Mouse (Mus musculus): ENCODE measurements around the gene Lcat. TPM values are rescaled to one million over a fixed set of nuclear protein-coding genes. Genes with fewer than 3 reads are reported as not detected.
"Not testable (repeated sequence)": the region's sequence is repeated elsewhere in the genome, so short reads cannot be mapped to it uniquely, and the experiment has no call there.

Gene Lcat
- 7.5 and 19.3 TPM in 2 replicates for total RNA-seq (2014; rRNA removed)
- 5.6 and 6.8 TPM in 2 replicates for polyA plus RNA-seq (2015; fragmentation: Nextera tagmentation; extraction: Ambion mirVana)

DNA sequence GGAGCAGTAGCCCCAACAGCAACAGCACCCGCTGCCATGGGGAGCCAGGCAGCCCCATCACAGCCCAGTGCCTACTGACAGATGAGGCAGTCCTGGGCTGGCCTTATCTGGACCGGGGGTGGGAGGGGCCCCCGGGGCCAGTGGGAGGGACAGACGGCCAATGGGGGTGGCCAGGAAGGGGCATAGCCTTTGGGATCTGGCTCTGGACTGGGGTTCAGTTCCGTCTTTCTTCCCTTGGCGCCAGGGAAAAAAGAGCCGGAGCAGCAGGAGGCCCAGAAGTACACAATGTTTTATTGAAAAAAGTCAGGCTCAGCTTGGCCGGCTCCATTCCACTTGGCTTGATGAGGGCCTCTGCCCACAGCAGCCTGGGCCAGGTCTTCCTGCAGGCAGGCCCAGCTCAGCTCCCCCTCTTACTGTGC is at the start of gene Lcat:
Gene Lcat (minus strand): TSS at position 62 of the 419 bp plus-strand sequence.
- H3K27ac ChIP-seq (ENCODE audit: low read depth, low read length): peak within 1 kb of the TSS; percentile 12; the same call in 1 of the 2 replicates
- no peak for TF ChIP-seq CTCF (IDR thresholded peaks at IDR 0.05)
- no peaks in the 10 kb centered on the region for H3K27me3 ChIP-seq (ENCODE audit: insufficient read depth, low read length)
- peaks cover 2% of the 10 kb centered on the region; the same call in 1 of the 2 replicates for H3K4me1 ChIP-seq (ENCODE audit: insufficient read depth, low read length)
- H3K36me3 ChIP-seq (ENCODE audit: insufficient read depth, low read length): no peaks in the 10 kb centered on the region
- WGBS: 65% methylated on average over 8 of the region's 8 CpGs
- ATAC-seq (ENCODE audit: low FRiP score): peak; percentile 76
- peak; percentile 71 for DNase-seq (ENCODE audit: low spot score)
- H3K9ac ChIP-seq (replicated peaks; ENCODE audit: low read length, poor library complexity, severe bottlenecking): no peak within 1 kb of the TSS
- H3K9me3 ChIP-seq (ENCODE audit: low read length): no peaks in the 10 kb centered on the region
- H3K4me3 ChIP-seq (ENCODE audit: low read depth, low read length): no peak within 1 kb of the TSS
- H3K4me2 ChIP-seq (ENCODE audit: low read depth, low read length, poor library complexity, severe bottlenecking): no peak within 1 kb of the TSS

DNA sequence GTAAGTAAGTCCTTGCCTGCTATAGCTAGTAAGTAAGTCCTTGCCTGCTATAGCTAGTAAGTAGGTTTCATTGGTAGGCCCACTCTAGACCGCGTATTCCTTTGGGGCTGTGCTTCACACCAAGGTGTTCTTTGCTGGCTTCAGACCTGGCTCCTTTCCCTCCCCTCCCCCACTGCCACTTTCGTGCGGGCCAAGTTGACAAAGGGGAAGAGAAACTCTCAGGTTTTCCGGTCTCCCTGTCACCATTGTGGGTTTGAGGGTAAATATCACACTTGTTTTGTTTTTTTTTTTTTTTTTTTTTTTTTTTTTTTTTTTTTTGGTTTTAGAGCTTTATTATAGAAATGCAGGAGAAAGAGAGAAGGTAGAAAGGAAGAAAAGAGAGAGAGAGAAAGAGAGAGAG is 49.3 kb upstream of the Lcat start:
- H3K9ac ChIP-seq (replicated peaks; ENCODE audit: low read length, poor library complexity, severe bottlenecking): no peak overlapping the region
- WGBS: 77% methylated on average over 5 of the region's 5 CpGs
- H3K36me3 ChIP-seq (ENCODE audit: insufficient read depth, low read length): no peaks in the 10 kb centered on the region
- H3K4me2 ChIP-seq (ENCODE audit: low read depth, low read length, poor library complexity, severe bottlenecking): no peak overlapping the region
- ATAC-seq (ENCODE audit: low FRiP score) (no peak), DNase-seq (ENCODE audit: low spot score) (no peak)
- no peaks in the 10 kb centered on the region for H3K27me3 ChIP-seq (ENCODE audit: insufficient read depth, low read length)
- H3K4me1 ChIP-seq (ENCODE audit: insufficient read depth, low read length): no peaks in the 10 kb centered on the region
- no peaks in the 10 kb centered on the region for H3K9me3 ChIP-seq (ENCODE audit: low read length)
- H3K27ac ChIP-seq (ENCODE audit: low read depth, low read length): no peak overlapping the region
- no peak for TF ChIP-seq CTCF (IDR thresholded peaks at IDR 0.05)
- no peak overlapping the region for H3K4me3 ChIP-seq (ENCODE audit: low read depth, low read length)

DNA sequence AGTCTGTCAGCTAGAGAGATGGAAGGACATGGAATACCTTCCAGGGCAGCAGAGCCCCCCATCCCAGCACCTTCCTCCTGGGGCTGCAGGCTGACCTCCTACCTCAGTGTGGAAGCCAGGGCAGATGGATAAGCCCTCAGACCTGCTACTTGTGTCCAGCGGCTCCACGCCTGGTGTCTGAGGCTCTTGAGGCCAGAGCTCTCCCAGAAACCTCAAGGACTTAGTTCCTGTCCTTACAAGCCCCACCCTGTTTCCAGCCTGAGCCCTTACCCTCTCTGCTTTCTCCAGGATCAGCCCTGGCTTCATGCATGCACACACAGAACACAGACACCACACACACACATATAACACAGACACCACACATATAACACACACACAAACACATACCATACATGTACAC is 48.4 kb upstream of the Lcat start:
- Histone ChIP-seq H3K27me3 (ENCODE audit: insufficient read depth, low read length) (no peaks in the 10 kb centered on the region), H3K27ac (ENCODE audit: low read depth, low read length) (no peak overlapping the region), H3K9ac (replicated peaks; ENCODE audit: low read length, poor library complexity, severe bottlenecking) (no peak overlapping the region), H3K4me1 (ENCODE audit: insufficient read depth, low read length) (no peaks in the 10 kb centered on the region), H3K4me3 (ENCODE audit: low read depth, low read length) (no peak overlapping the region), H3K4me2 (ENCODE audit: low read depth, low read length, poor library complexity, severe bottlenecking) (no peak overlapping the region), H3K9me3 (ENCODE audit: low read length) (no peaks in the 10 kb centered on the region), H3K36me3 (ENCODE audit: insufficient read depth, low read length) (no peaks in the 10 kb centered on the region)
- TF ChIP-seq CTCF (IDR thresholded peaks at IDR 0.05): no peak
- DNase-seq (ENCODE audit: low spot score) (no peak), ATAC-seq (ENCODE audit: low FRiP score) (no peak)
- WGBS: 77% methylated on average over 2 of the region's 2 CpGs

DNA sequence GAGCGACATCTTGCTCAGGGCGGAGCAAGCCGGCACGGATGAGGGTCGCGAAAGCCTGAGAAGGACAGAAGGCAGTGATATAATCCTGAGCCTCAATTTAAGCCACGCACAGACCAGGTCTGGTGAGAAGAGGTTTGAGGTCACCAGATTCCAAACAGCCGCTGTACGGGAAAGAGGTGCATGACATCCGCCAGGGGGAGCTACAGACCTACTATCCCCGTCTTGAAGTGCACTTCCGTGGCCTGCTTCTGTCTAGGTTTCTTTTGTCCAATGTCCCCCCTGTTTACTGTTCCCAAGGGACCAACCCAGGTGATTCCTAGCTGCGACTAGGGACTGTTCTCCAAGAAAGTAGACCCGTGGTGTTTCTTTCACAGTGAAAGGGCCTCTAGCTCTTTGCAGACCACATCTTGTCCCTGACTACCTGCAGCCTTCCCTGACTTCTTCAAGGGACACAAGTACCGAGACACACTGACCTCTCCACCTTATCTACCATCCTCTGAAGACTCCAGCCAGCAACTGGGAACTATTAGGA is 47.7 kb upstream of the Lcat start, which contains the start of gene Dus2:
Gene Dus2 (plus strand): TSS at position 482 of the 532 bp plus-strand sequence.
- DNase-seq (ENCODE audit: low spot score): peak; percentile 80

DNA sequence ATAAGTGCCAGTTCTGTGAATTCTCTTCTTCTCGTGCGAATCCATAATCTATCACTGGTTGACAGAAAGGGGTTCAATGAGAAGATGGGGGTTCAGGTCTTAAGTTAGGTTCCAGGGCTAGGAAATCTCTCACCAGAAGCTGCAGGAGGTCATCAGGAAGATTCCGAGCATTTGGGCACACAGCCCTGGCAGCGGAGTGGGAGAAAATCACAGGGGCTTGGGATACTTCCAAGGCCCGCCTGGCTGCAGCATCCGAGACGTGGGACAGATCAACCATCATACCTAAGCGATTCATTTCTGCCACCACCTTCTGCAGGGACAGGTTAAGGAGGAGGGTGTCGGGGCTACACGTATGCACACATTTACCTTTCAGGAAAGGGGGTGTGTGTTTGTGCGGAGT is 45.4 kb upstream of the Lcat start:
- TF ChIP-seq CTCF (IDR thresholded peaks at IDR 0.05): no peak
- ATAC-seq (ENCODE audit: low FRiP score): no peak
- Histone ChIP-seq H3K27ac (ENCODE audit: low read depth, low read length) (no peak overlapping the region), H3K9me3 (ENCODE audit: low read length) (no peaks in the 10 kb centered on the region), H3K9ac (replicated peaks; ENCODE audit: low read length, poor library complexity, severe bottlenecking) (no peak overlapping the region), H3K36me3 (ENCODE audit: insufficient read depth, low read length) (no peaks in the 10 kb centered on the region), H3K4me2 (ENCODE audit: low read depth, low read length, poor library complexity, severe bottlenecking) (no peak overlapping the region), H3K4me3 (ENCODE audit: low read depth, low read length) (no peak overlapping the region), H3K4me1 (ENCODE audit: insufficient read depth, low read length) (no peaks in the 10 kb centered on the region), H3K27me3 (ENCODE audit: insufficient read depth, low read length) (no peaks in the 10 kb centered on the region)
- no peak for DNase-seq (ENCODE audit: low spot score)
- 88% methylated on average over 11 of the region's 11 CpGs for WGBS

More for the DNA sequence above, 47.7 kb upstream of the Lcat start, which contains the start of gene Dus2:
- H3K9me3 ChIP-seq (ENCODE audit: low read length): no peaks in the 10 kb centered on the region
- H3K9ac ChIP-seq (replicated peaks; ENCODE audit: low read length, poor library complexity, severe bottlenecking): no peak within 1 kb of the TSS
- H3K4me1 ChIP-seq (ENCODE audit: insufficient read depth, low read length): no peaks in the 10 kb centered on the region
- H3K4me3 ChIP-seq (ENCODE audit: low read depth, low read length): no peak within 1 kb of the TSS
- H3K4me2 ChIP-seq (ENCODE audit: low read depth, low read length, poor library complexity, severe bottlenecking): no peak within 1 kb of the TSS
- TF ChIP-seq CTCF (IDR thresholded peaks at IDR 0.05): peak; percentile 77
- ATAC-seq (ENCODE audit: low FRiP score): no peak
- H3K36me3 ChIP-seq (ENCODE audit: insufficient read depth, low read length): no peaks in the 10 kb centered on the region
- H3K27me3 ChIP-seq (ENCODE audit: insufficient read depth, low read length): no peaks in the 10 kb centered on the region
- WGBS: 11% methylated on average over 15 of the region's 15 CpGs
- H3K27ac ChIP-seq (ENCODE audit: low read depth, low read length): no peak within 1 kb of the TSS

DNA sequence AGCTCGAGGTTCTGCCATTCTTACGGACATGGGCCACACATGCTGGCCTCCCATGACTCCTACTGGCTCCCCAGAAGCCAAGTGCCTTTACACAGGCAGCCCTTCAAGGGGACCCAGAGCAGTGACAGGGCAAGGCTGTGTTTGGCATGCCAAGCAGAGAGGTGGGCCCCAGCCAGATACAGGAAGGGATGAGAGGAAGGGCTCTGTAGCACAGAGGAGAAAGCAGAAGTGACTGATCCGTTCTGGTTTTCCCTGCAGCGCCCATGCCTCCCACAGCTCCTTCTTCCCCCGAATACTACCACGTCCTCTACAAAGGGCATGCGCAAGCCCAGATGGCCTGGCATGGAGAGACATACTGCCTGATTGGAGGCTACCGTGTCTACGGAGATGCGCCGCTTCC is 40.2 kb upstream of the Lcat start:
- not testable (repeated sequence) for H3K9ac ChIP-seq (replicated peaks; ENCODE audit: low read length, poor library complexity, severe bottlenecking); H3K4me3 ChIP-seq (ENCODE audit: low read depth, low read length); H3K4me1 ChIP-seq (ENCODE audit: insufficient read depth, low read length); H3K27me3 ChIP-seq (ENCODE audit: insufficient read depth, low read length); H3K4me2 ChIP-seq (ENCODE audit: low read depth, low read length, poor library complexity, severe bottlenecking); DNase-seq (ENCODE audit: low spot score); H3K9me3 ChIP-seq (ENCODE audit: low read length); ATAC-seq (ENCODE audit: low FRiP score); H3K27ac ChIP-seq (ENCODE audit: low read depth, low read length); H3K36me3 ChIP-seq (ENCODE audit: insufficient read depth, low read length)
- WGBS: 82% methylated on average over 11 of the region's 11 CpGs
